Mouse (Mus musculus): Measurements from ENCODE around the gene Dpyd.

Gene Dpyd

DNA sequence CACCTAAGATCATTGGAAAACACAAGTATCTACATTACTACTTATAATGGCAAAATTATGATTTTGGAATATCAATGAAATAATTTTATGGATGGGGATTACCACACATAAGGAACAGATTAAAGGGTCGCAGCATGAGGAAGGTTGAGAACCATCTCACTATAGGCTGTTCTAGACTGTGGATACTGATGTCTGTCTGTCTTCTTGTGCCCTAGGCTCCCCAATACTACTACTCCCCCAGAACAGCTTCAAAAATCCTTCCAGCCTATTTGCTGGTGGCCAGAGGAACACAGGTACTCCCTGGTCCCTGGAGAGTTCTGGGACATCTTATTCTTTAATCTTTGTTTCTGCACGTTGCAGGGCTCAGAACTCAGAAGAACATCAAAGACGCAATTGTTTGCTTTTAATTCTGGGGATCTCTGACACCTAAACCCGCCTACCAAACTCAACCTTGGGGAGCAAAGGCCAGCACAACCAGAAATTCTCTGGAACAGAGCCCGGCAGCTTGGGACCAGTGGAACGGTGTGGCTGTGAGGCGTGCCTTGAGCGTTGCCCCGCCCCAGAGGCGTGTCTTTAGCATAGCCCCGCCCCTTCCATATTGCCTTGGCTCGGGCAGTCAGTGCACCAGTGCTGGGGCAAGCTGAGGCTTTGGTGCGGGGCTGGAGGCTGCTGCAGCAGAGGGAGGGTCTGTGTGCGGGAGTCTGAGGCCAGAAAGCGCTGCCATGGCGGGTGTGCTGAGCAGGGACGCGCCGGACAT is at the start of gene Dpyd:
Gene Dpyd, plus strand, starts transcription at position 576 of the 757 bp plus-strand sequence.
- ChIA-PET POLR2A (interaction anchor here in 1 of 4 experiments (0.6 kb wide), 1 partner anchor 635 kb away, joined by 4 read pairs; no protein-coding TSS in a partner anchor), CTCF (no interaction called here)

DNA sequence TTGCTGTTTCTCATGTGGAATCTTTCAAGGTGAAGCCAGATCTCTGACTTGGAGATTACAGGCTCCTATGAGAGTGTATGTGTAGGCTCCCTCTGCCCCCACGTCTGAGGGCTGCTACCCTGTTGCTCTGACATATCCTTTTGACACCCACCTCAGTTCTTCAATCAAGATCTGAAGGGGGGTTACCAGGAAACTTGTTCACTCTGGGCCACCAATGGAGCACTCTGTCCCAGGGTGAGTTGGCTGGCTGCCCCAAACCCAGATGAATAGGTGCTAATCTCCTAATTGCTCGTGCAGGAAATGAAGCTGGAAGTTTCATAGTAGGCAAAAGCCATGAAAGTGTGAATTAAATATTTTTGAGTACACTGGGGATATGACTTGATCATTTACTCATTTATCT is 24.3 kb upstream of the Dpyd start:
- ChIA-PET POLR2A (no interaction called here), CTCF (no interaction called here)

DNA sequence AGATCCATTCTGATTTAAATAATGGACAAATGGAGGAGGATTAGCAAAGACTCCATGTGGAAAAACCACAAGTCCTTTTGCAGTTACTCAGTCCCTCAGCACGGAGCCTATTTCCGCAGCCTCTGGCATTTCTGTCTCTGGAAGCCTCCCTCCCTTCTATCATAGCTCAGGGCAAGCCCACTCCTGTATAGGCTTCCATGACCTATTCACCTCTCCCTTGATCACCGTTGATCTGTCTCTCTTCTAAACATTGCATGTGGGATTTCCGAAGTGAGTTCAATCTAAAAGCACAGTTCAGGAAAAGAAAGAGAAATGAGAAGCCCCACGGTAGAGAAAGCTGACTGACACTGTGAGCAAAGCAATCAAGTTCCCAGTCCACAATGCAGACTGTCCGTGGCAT is 20.2 kb upstream of the Dpyd start:
- CTCF ChIA-PET, result no interaction called here
- POLR2A ChIA-PET, result no interaction called here

DNA sequence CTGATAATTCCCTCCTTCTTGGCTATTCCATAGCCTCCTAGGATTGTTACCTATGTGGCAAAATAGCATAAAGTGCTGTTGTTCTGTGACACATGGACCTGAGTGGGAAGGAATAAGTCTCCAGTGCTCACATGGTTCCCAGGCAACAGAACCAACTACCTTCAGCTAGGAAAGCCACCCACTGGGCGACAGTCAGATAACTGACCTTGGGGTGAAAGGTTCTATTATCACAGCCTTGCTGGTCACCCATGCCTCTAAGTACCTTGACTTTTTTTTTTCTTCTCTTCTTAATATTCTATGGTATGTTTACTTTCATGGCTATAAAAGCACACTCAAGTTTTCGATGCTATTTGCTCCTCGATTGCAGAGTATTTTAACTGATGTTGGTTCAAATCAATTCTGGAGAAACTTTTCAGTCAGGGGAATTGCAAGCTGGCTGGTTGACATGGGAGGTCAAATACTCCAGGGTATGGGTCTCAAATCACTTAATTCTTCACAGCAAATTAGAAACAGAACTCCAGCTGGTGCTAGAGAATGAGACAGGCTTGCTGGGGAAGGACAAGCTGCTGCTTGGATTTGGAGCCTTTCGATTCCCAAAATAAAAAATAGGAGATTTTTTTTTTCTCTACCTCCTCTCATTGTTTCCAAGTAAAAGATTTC is 14.2 kb upstream of the Dpyd start:
- POLR2A ChIA-PET, result no interaction called here
- CTCF ChIA-PET, result interaction anchor here in 1 of 4 experiments (0.7 kb wide), 1 partner anchor 829 kb away, joined by 3 read pairs; no protein-coding TSS in a partner anchor

DNA sequence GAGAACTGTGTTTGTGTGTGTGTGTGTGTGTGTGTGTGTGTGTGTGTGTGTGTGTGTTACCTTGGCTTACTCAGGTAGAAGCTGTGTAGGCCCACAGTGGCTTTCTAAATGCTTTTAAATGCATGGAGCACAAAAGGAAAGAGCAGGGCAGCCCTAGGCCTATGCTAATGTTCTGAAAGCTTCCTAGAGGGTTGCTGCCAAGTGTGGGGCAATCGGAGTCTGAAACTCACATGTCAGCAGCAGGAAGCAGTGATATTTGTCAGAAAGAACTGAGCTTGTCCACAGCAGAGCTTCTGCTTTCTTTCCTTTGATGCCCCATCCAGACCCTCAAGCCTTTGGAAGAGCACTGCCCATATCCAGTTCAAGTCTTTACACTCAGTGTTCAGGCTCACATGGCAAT is 4.3 kb upstream of the Dpyd start:
- POLR2A ChIA-PET, result no interaction called here
- CTCF ChIA-PET, result interaction anchor here in 1 of 4 experiments (0.6 kb wide), 1 partner anchor 561 kb away, joined by 3 read pairs; no protein-coding TSS in a partner anchor

DNA sequence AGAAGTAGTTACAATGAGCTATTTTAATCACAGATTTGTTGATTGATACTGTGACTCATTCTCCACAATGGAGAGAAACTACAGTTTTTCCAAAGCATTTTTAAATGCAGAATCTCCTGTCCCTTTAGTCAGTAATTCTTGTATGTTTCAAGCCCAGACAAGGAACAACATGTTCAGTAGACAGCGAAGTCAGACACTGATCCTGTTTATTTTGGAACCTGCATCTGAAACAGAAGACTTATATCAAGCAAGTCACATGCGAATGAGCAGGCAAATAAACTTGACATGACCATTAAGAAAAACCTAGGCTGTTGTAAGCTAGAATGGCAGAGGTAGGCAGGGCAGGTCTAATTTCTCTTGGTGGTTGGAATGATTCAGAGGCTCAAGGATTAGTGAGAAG is 2.0 kb upstream of the Dpyd start:
- CTCF ChIA-PET, result no interaction called here

DNA sequence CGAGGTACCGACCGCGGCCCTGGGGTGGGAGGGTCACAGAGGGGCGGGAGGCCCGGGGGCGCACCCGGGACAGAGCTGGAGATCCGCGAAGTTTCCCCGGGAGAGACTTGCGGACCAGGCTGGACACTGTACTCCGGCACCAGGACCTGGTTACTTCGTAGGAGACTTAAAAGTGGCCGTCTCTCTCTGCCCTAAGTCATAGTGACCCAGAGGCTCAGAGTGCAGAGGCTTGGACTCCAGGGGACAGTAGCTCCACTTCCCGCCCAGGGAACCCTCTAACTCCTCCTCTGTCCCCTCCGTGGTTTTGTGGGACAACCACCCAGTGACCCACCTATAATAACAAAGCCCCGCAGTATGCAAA is 362 bp downstream of the Dpyd start:
- POLR2A ChIA-PET, result interaction anchor here in 1 of 4 experiments (0.6 kb wide), 1 partner anchor 634 kb away, joined by 4 read pairs; no protein-coding TSS in a partner anchor
- CTCF ChIA-PET, result interaction anchor here in 1 of 4 experiments (0.7 kb wide), 1 partner anchor 137 kb away, joined by 3 read pairs; no protein-coding TSS in a partner anchor

More for the DNA sequence above, 2.0 kb upstream of the Dpyd start:
- POLR2A ChIA-PET, result no interaction called here

DNA sequence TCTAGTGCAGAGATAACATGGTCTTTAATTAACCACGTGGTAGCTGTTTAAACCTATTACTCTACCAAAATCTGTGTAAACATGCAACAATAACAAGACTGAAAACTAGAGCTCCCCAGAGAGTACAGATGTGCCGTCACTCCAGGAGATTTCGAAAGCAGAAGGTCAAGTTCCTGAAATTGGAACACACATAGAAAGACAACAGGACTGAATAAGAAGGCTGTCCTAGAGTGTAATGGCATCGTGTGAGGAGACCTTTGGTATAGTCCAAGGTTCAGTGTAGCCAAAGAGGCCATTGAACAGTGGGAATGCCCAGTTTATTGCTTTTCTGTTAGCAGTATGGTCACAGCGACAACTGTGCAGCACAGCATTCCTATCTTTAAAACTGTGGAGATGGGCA is 4.8 kb downstream of the Dpyd start:
- CTCF ChIA-PET, result no interaction called here
- POLR2A ChIA-PET, result interaction anchor here in 2 of 4 experiments (0.6 kb wide), 2 partner anchors 26 to 106 kb away, joined by 3 read pairs; no protein-coding TSS in a partner anchor

DNA sequence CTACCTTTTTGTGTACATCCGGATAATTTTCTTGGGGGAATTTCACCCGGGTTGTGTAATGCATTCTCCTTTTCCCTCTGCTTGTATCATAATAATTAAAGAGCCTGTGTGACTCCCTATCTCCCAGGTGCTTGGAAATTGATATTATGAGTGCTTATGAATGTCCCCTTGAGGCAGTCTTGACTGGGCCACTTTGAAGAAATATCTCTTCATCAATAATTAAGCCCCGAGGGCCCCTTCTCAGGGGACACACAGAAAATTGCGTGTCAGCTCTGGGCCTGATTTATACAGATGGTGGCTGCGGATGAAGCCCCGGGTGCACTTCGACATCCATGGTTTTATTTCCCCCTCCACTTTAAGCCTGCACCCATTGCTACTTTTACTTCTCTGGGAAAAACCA is 8.3 kb downstream of the Dpyd start:
- CTCF ChIA-PET, result no interaction called here
- POLR2A ChIA-PET, result no interaction called here

DNA sequence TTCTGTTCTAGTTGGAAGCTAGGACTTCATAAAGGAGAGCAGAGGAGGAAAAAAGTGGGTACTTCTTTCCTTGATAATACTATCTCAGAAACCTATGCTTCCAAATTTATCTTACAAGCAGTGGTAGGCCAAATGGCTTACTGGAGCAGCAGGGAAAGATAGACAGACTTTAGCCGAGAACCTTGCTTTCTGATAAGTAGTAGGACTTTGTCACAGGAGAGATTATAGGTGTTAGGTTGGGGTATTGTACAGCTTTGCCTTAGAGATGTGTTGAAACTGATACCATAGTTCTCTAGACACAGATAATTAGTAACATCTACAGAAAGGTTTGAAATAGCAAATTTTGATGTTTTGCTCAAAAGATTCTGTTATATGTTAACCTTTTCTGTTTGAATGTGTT is 28.6 kb downstream of the Dpyd start:
- CTCF ChIA-PET, result no interaction called here
- POLR2A ChIA-PET, result no interaction called here

DNA sequence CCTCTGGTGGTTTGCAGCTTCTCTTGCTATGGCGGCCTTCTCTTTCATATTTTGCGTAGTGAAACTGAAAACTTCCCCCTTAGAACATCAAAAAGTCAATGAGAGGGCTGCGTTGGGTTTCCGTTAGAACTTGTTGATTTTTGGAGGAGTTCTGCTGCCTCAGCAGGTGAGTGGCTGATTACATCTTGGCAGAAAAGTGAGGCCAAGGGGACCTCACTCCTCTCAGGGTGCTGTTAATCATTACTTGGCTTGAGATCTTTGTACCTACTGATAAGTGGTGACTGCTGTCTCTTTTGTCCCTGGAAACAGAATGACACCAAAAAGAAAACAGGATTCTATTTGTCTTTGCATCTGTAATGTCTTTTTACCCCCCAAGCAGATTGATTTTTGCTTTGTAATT is 32.9 kb downstream of the Dpyd start:
- ChIA-PET CTCF (no interaction called here), POLR2A (no interaction called here)

DNA sequence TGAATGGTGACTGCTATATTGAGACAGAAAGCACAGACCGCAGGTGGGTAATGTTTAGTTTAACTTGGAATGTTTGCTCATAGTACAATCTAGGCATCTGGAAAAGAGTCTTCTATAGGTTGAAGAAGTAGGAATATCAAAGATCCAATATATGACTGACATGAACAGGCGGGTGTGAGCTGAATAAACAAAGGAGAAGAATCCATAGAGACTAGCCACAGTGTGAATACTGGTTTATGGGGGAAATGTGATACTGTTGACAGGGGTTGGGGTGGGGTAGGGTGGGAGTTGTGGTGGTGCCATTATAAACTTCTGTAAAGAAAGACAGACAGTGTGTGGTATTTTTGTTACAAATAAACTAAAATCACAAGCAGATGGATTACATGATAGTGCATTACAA is 33.8 kb downstream of the Dpyd start:
- ChIA-PET CTCF (no interaction called here), POLR2A (interaction anchor here in 1 of 4 experiments (0.6 kb wide), 1 partner anchor 93 kb away, joined by 3 read pairs; no protein-coding TSS in a partner anchor)

DNA sequence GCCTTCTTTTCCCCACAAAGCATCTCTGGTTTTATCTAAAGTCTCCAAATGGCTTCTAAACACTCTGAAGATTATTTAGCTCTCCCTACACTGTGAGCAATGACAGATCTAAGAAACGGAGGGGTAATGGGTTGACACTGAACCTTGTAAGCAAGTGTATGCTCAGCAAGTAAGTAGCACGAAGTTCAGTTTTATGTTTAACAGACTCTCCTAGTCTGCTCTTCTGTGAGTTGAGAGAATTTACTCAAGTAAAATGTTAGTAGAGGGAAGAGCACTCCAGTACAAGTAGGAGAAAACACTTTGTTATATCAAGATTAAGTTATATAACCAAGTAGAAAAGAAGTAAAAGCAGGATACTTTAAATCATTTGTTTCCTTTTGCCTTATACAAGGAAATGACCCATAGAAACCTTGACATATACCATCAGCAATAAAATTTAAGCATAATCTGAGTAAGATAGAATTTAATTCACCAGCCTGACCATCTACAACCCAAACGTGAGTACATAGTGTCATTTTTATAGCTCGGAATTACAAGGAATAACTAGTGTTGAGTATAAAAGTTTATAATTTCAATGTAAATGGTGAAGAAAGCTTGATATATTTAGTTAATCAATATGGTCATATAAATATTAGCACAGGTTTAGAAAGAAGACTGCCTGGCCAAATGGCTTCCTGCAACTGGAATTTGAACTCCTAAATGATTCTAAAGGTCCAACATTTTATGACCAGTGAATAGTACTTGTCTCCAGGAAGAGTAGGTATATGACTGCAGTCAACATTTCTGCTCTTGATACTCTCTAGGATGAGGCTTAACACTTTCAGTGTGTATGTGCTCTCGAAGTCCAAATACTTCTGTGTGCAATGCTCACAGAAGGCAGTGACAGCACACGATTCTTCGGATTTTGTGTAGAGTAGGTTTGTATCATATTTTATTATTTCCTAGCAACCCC is 40.0 kb downstream of the Dpyd start:
- ChIA-PET POLR2A (no interaction called here), CTCF (no interaction called here)

DNA sequence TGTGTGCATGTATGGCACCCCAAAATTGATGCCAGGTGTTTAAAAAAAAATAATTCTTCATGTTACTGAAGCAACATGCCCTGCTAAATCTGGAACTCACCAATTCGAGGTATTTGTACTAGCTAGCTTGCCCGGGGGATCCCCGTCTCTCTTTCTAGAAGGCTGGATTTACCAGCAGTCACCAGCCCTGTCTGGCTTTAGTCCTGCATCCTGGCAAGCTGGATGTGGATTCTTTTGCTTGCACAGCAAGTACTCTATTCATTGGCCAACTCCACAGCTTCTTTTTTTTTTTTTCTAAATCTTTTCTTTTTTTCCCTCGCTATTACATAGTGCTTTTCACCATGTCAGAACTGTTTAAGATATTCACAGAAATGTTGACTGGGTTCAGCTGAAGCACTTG is 46.8 kb downstream of the Dpyd start:
- CTCF ChIA-PET, result no interaction called here
- POLR2A ChIA-PET, result interaction anchor here in 1 of 4 experiments (0.6 kb wide), 1 partner anchor 975 kb away, joined by 3 read pairs; no protein-coding TSS in a partner anchor

DNA sequence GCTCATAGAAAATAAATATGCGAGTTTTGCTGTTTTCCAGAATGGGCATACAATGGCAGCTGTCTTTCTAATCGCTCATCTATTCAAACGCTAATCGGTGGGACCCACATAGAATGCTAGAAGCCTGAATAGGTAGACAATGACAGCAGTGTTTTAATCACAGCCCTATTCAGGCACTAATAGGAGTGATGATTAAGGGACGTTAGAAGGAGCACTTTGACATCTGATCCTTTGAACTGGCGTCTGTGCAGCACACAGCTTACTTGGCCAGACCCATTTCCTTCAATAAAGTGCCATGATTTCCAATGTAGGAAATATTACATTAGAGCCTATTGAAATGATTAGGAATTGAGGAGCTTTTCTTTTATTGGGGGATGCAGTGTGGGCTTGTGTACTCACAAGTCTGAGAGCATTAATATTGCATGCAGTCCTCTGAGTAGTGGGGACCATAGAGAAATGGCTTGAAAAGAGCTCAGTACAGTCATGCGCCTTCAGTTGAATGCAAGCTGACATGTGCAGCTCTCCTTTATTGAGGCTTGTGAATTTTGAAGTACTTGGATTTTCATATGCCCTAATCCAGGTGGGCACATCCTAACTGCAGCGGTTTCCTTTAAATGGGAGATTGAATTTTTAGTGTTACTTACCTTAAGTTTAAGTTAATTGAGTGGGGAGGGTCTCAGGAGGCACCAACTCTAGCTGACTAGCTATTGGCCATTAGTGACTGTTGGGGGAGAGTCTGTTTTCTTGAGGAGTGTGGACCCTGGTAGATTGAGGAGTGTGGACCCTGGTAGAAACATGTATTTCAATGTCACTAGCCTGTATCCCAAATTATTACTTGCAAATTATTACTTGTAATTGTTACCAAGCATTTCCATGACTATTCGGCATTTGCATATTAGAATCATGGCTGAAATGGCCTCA is 64.8 kb downstream of the Dpyd start:
- CTCF ChIA-PET, result interaction anchor here in 1 of 4 experiments (1.0 kb wide), 1 partner anchor 28 kb away, joined by 5 read pairs; no protein-coding TSS in a partner anchor
- POLR2A ChIA-PET, result no interaction called here

DNA sequence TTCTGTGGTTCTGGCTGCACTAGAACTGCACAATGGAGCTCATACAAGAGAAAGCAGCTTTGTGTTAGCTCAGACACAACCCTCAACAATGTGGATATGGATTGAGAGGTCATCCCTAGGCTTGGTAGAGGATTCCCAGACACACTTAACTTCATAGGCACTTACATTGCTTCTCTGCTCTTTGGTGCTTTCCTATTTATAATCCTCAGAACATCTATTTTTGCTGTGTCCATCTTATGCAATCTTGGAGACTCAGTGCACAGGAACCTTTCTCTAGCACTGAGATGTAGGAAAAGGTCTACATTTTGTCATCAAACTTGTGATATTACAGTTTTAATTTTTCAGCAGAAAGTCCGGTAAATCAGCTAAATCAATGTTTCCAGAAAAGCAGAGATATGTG is 67.8 kb downstream of the Dpyd start:
- POLR2A ChIA-PET, result no interaction called here
- CTCF ChIA-PET, result interaction anchor here in 1 of 4 experiments (0.6 kb wide), 1 partner anchor 15 kb away, joined by 3 read pairs; no protein-coding TSS in a partner anchor

DNA sequence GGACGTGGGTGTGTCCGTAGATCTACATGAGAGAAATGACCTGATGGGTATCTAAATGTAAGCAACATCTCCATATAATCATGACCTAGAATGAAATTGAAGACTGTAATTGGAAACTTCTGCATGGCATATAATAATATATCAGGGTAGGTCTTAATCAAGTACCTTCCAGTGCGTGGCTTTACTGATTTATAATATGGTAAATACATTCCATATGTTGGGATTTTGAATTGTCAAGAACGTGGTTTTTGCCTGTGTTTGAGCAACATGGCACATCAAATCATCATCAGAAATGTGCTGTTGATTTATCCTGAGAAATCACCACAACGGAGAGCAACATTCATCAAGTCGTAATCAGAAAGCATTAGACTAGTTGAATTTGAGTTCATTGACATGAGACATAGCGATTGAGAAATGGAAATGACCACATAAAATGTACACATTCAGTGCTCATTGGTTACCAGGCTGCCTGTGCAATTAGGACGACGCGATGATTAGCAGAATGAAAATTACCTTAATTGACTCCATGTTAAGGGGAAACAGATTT is 84.2 kb downstream of the Dpyd start:
- ChIA-PET POLR2A (interaction anchor here in 1 of 4 experiments (0.7 kb wide), 1 partner anchor 46 kb away, joined by 3 read pairs; no protein-coding TSS in a partner anchor), CTCF (no interaction called here)

DNA sequence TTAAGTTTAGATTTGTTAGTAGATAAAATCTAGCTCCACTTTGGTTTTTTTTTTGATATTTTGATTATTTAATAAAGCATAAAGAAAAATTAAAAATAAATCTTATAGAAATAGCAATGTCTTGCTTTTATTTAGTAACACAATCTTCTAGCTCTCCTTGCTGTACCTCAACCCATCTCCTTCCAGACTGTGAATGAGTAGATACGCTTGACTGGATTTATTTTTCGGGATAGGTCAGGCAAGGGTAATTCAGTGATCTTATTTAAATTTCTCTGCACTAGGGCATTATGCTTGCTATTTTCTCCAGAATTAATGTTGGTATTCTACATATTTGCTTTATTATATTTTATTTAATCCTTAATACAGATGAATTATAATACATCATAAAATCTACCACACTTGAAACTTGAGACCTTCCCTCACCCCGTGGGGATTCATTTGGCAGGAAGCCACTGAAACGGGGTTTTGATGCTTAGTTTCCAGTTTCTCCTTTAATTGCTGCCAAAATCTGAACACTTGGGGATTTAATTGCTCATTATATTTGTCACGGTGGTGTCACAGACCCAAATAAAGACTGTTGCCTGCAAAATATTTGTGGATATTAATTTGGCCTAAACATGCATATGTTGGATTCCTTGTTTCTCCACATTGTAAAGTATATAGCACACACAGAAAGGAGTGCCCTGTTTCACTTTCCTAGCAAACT is 102.2 kb downstream of the Dpyd start:
- POLR2A ChIA-PET, result no interaction called here
- CTCF ChIA-PET, result no interaction called here

All from embryonic stem cell, embryonic (primary cell).